Mouse (Mus musculus) limb, embryonic 12.5 days (tissue): ENCODE results near the gene Abcc9. TPM values are rescaled to one million over a fixed set of nuclear protein-coding genes. Genes with fewer than 3 reads are reported as not detected.

ENCODE experiments used
- ATAC-seq: fragments of 200-750 bp; cut with Nextera tagmentation; 2 replicates; pipeline ENCODE4 v1.8.0; 2017; ENCODE audit warnings: low read depth, moderate TSS enrichment; ENCODE audit not compliant: insufficient number of reproducible peaks, insufficient read depth, low FRiP score, low TSS enrichment
- H3K27ac ChIP-seq: fragments of 300-500 bp; sonication (generic); 2 replicates; pipeline ENCODE4 v1.5.1; 2016; ENCODE audit warnings: mild to moderate bottlenecking, moderate library complexity
- H3K27me3 ChIP-seq: fragments of 300-500 bp; sonication (generic); 2 replicates; pipeline ENCODE4 v1.6.1; 2016; ENCODE audit warnings: mild to moderate bottlenecking, moderate library complexity
- H3K36me3 ChIP-seq: fragments of 300-500 bp; sonication (generic); 2 replicates; pipeline ENCODE4 v1.6.1; 2016; ENCODE audit warnings: mild to moderate bottlenecking, moderate library complexity
- H3K4me1 ChIP-seq: fragments of 300-500 bp; sonication (generic); replicated peaks from 2 replicates; pipeline ENCODE4 v1.6.1; 2016
- H3K4me2 ChIP-seq: fragments of 300-500 bp; sonication (generic); 2 replicates; pipeline ENCODE4 v1.6.1; 2016; ENCODE audit warnings: mild to moderate bottlenecking, moderate library complexity
- H3K4me3 ChIP-seq: fragments of 300-500 bp; sonication (generic); replicated peaks from 2 replicates; pipeline ENCODE4 v1.5.1; 2016; ENCODE audit warnings: mild to moderate bottlenecking
- H3K9ac ChIP-seq: fragments of 300-500 bp; sonication (generic); replicated peaks from 2 replicates; pipeline ENCODE4 v1.6.1; 2016; ENCODE audit warnings: mild to moderate bottlenecking, moderate library complexity
- H3K9me3 ChIP-seq: fragments of 300-500 bp; sonication (generic); 2 replicates; pipeline ENCODE4 v1.6.1; 2016; ENCODE audit warnings: mild to moderate bottlenecking, moderate library complexity
- WGBS: fragments of 180-500 bp; shearing (Covaris S2); methylation state at CpG from one replicate; pipeline ENCODE4 v1.1.7; 2016; 5-methylcytosine and 5-hydroxymethylcytosine counted together
- polyA plus RNA-seq: library from polyadenylated mRNA; unstranded; fragments of >200 nt; fragmentation: Nextera tagmentation; extraction: Ambion mirVana; gene quantifications from 2 replicates; pipeline ENCODE4 v1.2.1, GENCODE M21; 2016

Gene Abcc9
- polyA plus RNA-seq, 1 experiment from 2014 or later: 0.53 TPM

DNA sequence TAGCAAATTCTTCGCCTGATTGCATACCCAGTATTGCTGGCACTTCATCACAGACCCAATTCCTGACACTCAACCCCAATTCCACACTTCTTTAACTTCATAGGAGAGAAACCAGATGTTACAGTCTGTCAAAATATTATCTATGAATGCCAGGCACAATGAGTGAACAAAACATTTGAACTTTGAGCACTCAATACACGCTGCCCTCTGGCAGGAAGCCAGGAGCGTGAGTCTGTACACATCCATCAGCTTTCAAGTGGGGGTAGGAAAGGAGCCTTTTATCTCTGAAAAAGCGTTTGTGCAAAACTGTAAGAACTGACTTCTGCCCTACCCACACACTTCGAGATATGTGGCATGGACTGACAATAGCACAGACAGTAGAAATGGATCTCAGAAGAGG is 134.7 kb downstream of the Abcc9 start:
- WGBS: 51% methylated on average over 5 of the region's 5 CpGs
- Histone ChIP-seq H3K4me2 (no peak overlapping the region), H3K27ac (no peak overlapping the region), H3K4me3 (no peak overlapping the region), H3K9me3 (no peaks in the 10 kb centered on the region), H3K9ac (no peak overlapping the region), H3K36me3 (no peaks in the 10 kb centered on the region), H3K4me1 (peaks cover 3% of the 10 kb centered on the region; the same call in 1 of the 2 replicates), H3K27me3 (peaks cover 50% of the 10 kb centered on the region)
- ATAC-seq: no peak

- no peak overlapping the region for H3K9ac ChIP-seq
- no peak overlapping the region for H3K4me3 ChIP-seq
- H3K27ac ChIP-seq: no peak overlapping the region
- H3K9me3 ChIP-seq: no peaks in the 10 kb centered on the region
- peaks cover 26% of the 10 kb centered on the region for H3K27me3 ChIP-seq
- no peaks in the 10 kb centered on the region for H3K4me1 ChIP-seq
- H3K4me2 ChIP-seq: no peak overlapping the region
- no peaks in the 10 kb centered on the region for H3K36me3 ChIP-seq
- ATAC-seq: no peak
- WGBS: 97% methylated on average over 3 of the region's 3 CpGs
Measured at GRCm38 (mm10) chr6:142564746-142565145, 137.4 kb downstream of the Abcc9 start.

- ATAC-seq: no peak
- no peak overlapping the region for H3K4me2 ChIP-seq
- H3K4me1 ChIP-seq: no peaks in the 10 kb centered on the region
- no peak overlapping the region for H3K27ac ChIP-seq
- WGBS: 73% methylated on average over 1 of the region's 1 CpGs
- H3K9me3 ChIP-seq: no peaks in the 10 kb centered on the region
- H3K9ac ChIP-seq: no peak overlapping the region
- H3K4me3 ChIP-seq: no peak overlapping the region
- peaks cover 3% of the 10 kb centered on the region; the same call in 1 of the 2 replicates for H3K27me3 ChIP-seq
- H3K36me3 ChIP-seq: no peaks in the 10 kb centered on the region
Measured at GRCm38 (mm10) chr6:142561151-142561550, 141.0 kb downstream of the Abcc9 start.

DNA sequence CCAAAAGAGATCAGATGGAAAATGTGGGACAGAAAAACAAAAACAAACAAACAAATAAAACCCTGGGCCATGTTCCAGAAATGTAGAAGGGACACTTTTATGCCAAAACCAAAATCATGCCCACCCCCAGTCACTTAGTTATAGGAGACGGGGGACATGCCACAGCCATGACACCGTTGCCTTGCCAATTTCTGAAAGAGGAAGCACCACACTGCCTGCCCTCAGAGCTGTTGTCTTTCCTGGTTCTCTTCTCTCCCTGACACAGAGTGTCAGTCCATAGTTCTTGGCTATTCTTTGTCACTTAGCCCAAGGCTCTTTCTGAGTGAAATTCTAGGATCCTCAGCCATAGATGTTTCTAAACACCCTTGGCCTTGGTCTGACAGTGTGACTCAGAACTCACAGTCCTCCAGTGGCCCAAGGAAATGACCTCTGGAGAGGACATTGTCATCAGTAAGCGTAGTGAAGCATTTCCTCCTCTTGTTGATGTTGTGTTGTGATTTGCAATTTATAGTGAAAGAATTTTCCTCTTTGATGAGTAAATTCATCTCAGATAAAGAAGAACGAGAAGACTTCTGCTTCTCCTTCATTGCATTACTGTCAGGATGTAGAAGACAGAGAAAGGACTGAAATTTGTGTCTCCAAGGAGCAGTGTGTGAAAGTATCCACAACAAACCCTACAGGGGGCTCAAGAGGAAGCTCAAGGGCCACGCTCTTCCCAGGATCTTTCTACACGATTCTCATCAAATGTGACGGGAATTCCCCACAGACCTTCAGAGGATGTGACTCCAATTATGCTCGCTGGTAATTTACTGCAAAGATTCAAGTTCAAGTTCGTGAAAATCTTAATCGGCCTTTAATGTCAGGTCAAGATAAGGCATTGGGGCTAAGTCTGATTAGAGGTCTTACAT is 143.1 kb downstream of the Abcc9 start:
- Histone ChIP-seq H3K9ac (no peak overlapping the region), H3K4me3 (no peak overlapping the region), H3K9me3 (no peaks in the 10 kb centered on the region), H3K4me2 (no peak overlapping the region), H3K4me1 (no peaks in the 10 kb centered on the region), H3K27ac (no peak overlapping the region), H3K36me3 (no peaks in the 10 kb centered on the region), H3K27me3 (no peaks in the 10 kb centered on the region)
- no peak for ATAC-seq
- 80% methylated on average over 10 of the region's 10 CpGs for WGBS

GRCm38 (mm10) chr6:142558076-142558475 is 144.0 kb downstream of the Abcc9 start:
- Histone ChIP-seq H3K36me3 (no peaks in the 10 kb centered on the region), H3K4me1 (no peaks in the 10 kb centered on the region), H3K27ac (no peak overlapping the region), H3K4me3 (no peak overlapping the region), H3K9ac (no peak overlapping the region), H3K4me2 (no peak overlapping the region), H3K27me3 (no peaks in the 10 kb centered on the region), H3K9me3 (no peaks in the 10 kb centered on the region)
- no peak for ATAC-seq
- WGBS: 83% methylated on average over 10 of the region's 10 CpGs

- Histone ChIP-seq H3K27me3 (no peaks in the 10 kb centered on the region), H3K4me1 (no peaks in the 10 kb centered on the region), H3K4me3 (no peak overlapping the region), H3K36me3 (no peaks in the 10 kb centered on the region), H3K9ac (no peak overlapping the region), H3K27ac (no peak overlapping the region), H3K4me2 (no peak overlapping the region), H3K9me3 (no peaks in the 10 kb centered on the region)
- no peak for ATAC-seq
- WGBS: 53% methylated on average over 1 of the region's 1 CpGs
Measured at GRCm38 (mm10) chr6:142555988-142556387, 146.1 kb downstream of the Abcc9 start.

DNA sequence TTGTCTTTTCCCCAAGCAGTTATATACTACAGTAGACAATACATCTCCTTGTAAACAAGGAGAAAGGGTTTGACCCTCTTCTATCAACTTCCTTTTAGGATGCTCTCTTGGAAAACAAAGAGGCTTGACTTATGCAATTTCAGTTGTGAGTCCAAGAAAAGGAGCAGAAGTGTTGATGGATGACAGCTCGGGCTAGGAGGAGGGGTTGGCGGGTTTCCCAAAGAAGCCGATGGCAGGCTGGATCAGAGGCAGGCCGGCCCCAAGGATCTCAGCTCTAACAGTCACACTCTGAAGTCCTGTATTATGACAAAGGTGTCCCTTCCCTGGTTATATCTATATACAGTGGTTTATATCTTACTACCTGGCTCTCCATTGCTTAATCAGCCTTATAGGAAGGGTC is 150.6 kb downstream of the Abcc9 start:
- no peak overlapping the region for H3K4me2 ChIP-seq
- no peak for ATAC-seq
- H3K9me3 ChIP-seq: no peaks in the 10 kb centered on the region
- no peak overlapping the region for H3K4me3 ChIP-seq
- no peaks in the 10 kb centered on the region; the same call in 1 of the 2 replicates for H3K4me1 ChIP-seq
- H3K36me3 ChIP-seq: no peaks in the 10 kb centered on the region
- 84% methylated on average over 4 of the region's 4 CpGs for WGBS
- H3K27ac ChIP-seq: no peak overlapping the region
- no peak overlapping the region for H3K9ac ChIP-seq
- no peaks in the 10 kb centered on the region for H3K27me3 ChIP-seq

DNA sequence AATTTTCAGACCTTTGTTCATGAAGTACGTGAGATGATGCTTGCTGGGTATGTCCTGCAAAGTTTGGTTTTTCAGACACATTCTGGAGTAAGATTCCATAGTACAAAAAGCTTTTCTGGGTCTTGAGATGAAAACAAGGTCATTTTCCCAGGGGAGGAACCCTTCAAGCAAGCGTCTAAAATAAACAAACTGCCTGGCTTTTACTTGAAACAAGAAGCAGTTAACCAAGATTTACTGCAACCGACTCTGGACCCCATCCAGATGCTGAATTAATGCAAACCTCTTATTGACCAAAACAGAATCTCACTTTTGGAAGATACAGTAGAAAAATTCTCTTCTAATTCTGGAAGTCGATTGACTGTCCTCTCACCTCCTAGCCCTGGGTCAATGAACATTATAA is 151.2 kb downstream of the Abcc9 start:
- no peak for ATAC-seq
- Histone ChIP-seq H3K4me3 (no peak overlapping the region), H3K27ac (no peak overlapping the region), H3K9ac (no peak overlapping the region), H3K4me1 (no peaks in the 10 kb centered on the region; the same call in 1 of the 2 replicates), H3K36me3 (no peaks in the 10 kb centered on the region), H3K27me3 (no peaks in the 10 kb centered on the region), H3K9me3 (no peaks in the 10 kb centered on the region), H3K4me2 (no peak overlapping the region)
- WGBS: 59% methylated on average over 4 of the region's 4 CpGs

GRCm38 (mm10) chr6:142548377-142548776 is 153.7 kb downstream of the Abcc9 start:
- no peaks in the 10 kb centered on the region for H3K27me3 ChIP-seq
- H3K4me1 ChIP-seq: no peaks in the 10 kb centered on the region; the same call in 1 of the 2 replicates
- no peak for ATAC-seq
- 81% methylated on average over 2 of the region's 2 CpGs for WGBS
- no peak overlapping the region for H3K27ac ChIP-seq
- no peak overlapping the region for H3K4me2 ChIP-seq
- no peak overlapping the region for H3K4me3 ChIP-seq
- no peaks in the 10 kb centered on the region for H3K9me3 ChIP-seq
- H3K9ac ChIP-seq: no peak overlapping the region
- no peaks in the 10 kb centered on the region for H3K36me3 ChIP-seq

- no peak overlapping the region for H3K27ac ChIP-seq
- H3K9me3 ChIP-seq: no peaks in the 10 kb centered on the region
- H3K4me2 ChIP-seq: peak overlapping the region; percentile 26
- H3K4me1 ChIP-seq: no peaks in the 10 kb centered on the region
- no peaks in the 10 kb centered on the region for H3K36me3 ChIP-seq
- no peak overlapping the region for H3K4me3 ChIP-seq
- H3K27me3 ChIP-seq: no peaks in the 10 kb centered on the region
- no peak for ATAC-seq
- 52% methylated on average over 14 of the region's 14 CpGs for WGBS
- H3K9ac ChIP-seq: no peak overlapping the region
Measured at GRCm38 (mm10) chr6:142545132-142545531, 157.0 kb downstream of the Abcc9 start.

GRCm38 (mm10) chr6:142543648-142544047 is 158.5 kb downstream of the Abcc9 start:
- H3K9ac ChIP-seq: no peak overlapping the region
- no peaks in the 10 kb centered on the region for H3K36me3 ChIP-seq
- H3K4me2 ChIP-seq: no peak overlapping the region
- ATAC-seq: no peak
- no peak overlapping the region for H3K27ac ChIP-seq
- no peaks in the 10 kb centered on the region for H3K27me3 ChIP-seq
- H3K4me3 ChIP-seq: no peak overlapping the region
- H3K9me3 ChIP-seq: no peaks in the 10 kb centered on the region
- no peaks in the 10 kb centered on the region for H3K4me1 ChIP-seq
- WGBS: 82% methylated on average over 4 of the region's 4 CpGs

DNA sequence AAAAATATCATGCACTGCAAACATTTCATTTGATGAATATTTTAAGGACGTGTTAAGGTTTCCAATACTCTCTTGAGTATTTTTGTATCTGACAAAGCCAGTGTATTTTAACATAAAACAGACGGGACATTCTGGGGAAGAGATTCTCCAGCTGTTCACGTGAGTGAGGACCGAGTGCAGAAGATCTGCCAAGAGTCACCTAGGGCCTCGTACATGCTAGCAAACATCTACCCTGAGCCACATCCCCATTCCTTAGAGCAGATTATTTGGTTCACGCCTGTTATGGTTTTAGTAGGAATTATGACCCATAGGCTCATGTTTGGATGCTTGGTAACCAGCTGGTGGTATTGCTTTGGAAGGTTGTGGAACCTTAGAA is 159.3 kb downstream of the Abcc9 start:
- Histone ChIP-seq H3K4me2 (no peak overlapping the region), H3K27me3 (no peaks in the 10 kb centered on the region), H3K36me3 (no peaks in the 10 kb centered on the region), H3K9me3 (no peaks in the 10 kb centered on the region), H3K4me1 (no peaks in the 10 kb centered on the region), H3K27ac (no peak overlapping the region), H3K4me3 (no peak overlapping the region), H3K9ac (no peak overlapping the region)
- ATAC-seq: no peak
- 85% methylated on average over 6 of the region's 6 CpGs for WGBS
